Mouse (Mus musculus) intestine, embryonic 16.5 days (tissue): Measurements from ENCODE around the gene Csrp3. TPM values are rescaled to one million over a fixed set of nuclear protein-coding genes. Genes with fewer than 3 reads are reported as not detected.
A peak's percentile ranks its signal among the peaks of the same experiment; 100 is the strongest.

Experiments used
- ATAC-seq: fragments of 200-750 bp; cut with Nextera tagmentation; 2 replicates; pipeline ENCODE4 v1.8.0; 2017; ENCODE audit warnings: moderate TSS enrichment, moderate library complexity
- H3K27ac ChIP-seq: fragments of 300-500 bp; sonication (generic); 2 replicates; pipeline ENCODE4 v1.5.1; 2014; ENCODE audit warnings: mild to moderate bottlenecking, low read length
- H3K27me3 ChIP-seq: fragments of 300-500 bp; sonication (generic); replicated peaks from 2 replicates; pipeline ENCODE4 v1.6.1; 2014; ENCODE audit warnings: low read length, control low read depth, mixed read lengths; ENCODE audit not compliant: control insufficient read depth, insufficient read depth
- H3K36me3 ChIP-seq: fragments of 300-500 bp; sonication (generic); 2 replicates; pipeline ENCODE4 v1.6.1; 2014; ENCODE audit warnings: low read length, control low read depth; ENCODE audit not compliant: control insufficient read depth, insufficient read depth
- H3K4me1 ChIP-seq: fragments of 300-500 bp; sonication (generic); 2 replicates; pipeline ENCODE4 v1.6.1; 2014; ENCODE audit warnings: low read length, control low read depth, mixed read lengths; ENCODE audit not compliant: control insufficient read depth, insufficient read depth
- H3K4me2 ChIP-seq: fragments of 300-500 bp; sonication (generic); 2 replicates; pipeline ENCODE4 v1.6.1; 2014; ENCODE audit warnings: low read depth, low read length, control low read depth
- H3K4me3 ChIP-seq: fragments of 300-500 bp; sonication (generic); 2 replicates; pipeline ENCODE4 v1.5.1; 2014; ENCODE audit warnings: mild to moderate bottlenecking, low read length
- H3K9ac ChIP-seq: fragments of 300-500 bp; sonication (generic); 2 replicates; pipeline ENCODE4 v1.6.1; 2014; ENCODE audit warnings: low read depth, low read length
- H3K9me3 ChIP-seq: fragments of 300-500 bp; sonication (generic); 2 replicates; pipeline ENCODE4 v1.6.1; 2016; ENCODE audit warnings: low read length, control low read depth; ENCODE audit not compliant: control insufficient read depth
- WGBS: fragments of 180-500 bp; shearing (Covaris S2); extraction: QIAGEN DNeasy Blood & Tissue Kit; methylation state at CpG from one replicate; pipeline ENCODE4 v1.1.7; 2014; 5-methylcytosine and 5-hydroxymethylcytosine counted together
- polyA plus RNA-seq: library from polyadenylated mRNA; unstranded; fragments of >200 nt; fragmentation: Nextera tagmentation; extraction: Ambion mirVana; gene quantifications from 2 replicates; pipeline ENCODE4 v1.2.1, GENCODE M21; 2015

The Csrp3 gene
- polyA plus RNA-seq, 1 experiment from 2014 or later = 2.1 TPM

- ATAC-seq = peak; percentile 99
- Histone ChIP-seq H3K27ac (peak within 1 kb of the TSS; percentile 92), H3K27me3 (no peaks in the 10 kb centered on the region), H3K9me3 (no peaks in the 10 kb centered on the region), H3K4me3 (peak within 1 kb of the TSS; percentile 92), H3K4me1 (no peaks in the 10 kb centered on the region; the same call in 1 of the 2 replicates), H3K4me2 (peak within 1 kb of the TSS; percentile 81), H3K36me3 (no peaks in the 10 kb centered on the region), H3K9ac (peak within 1 kb of the TSS; percentile 88)
- under 1% methylated on average over 53 of the region's 57 CpGs for WGBS
These were observed 58.8 kb downstream of the Csrp3 start, which contains the start of gene Zdhhc13 for GRCm38 (mm10) chr7:48788851-48789572. Gene Zdhhc13, plus strand, starts transcription at chr7:48789003.

- no peaks in the 10 kb centered on the region; the same call in 1 of the 2 replicates for H3K4me1 ChIP-seq
- H3K9ac ChIP-seq = no peak overlapping the region
- no peaks in the 10 kb centered on the region for H3K36me3 ChIP-seq
- no peak overlapping the region; the same call in 1 of the 2 replicates for H3K27ac ChIP-seq
- no peaks in the 10 kb centered on the region for H3K9me3 ChIP-seq
- H3K4me2 ChIP-seq = peak overlapping the region; percentile 81
- ATAC-seq = peak; percentile 12; the same call in 1 of the 2 replicates
- 61% methylated on average over 3 of the region's 3 CpGs for WGBS
- no peaks in the 10 kb centered on the region for H3K27me3 ChIP-seq
- H3K4me3 ChIP-seq = peak overlapping the region; percentile 92
These were observed 59.5 kb downstream of the Csrp3 start for GRCm38 (mm10) chr7:48788348-48788747.

DNA sequence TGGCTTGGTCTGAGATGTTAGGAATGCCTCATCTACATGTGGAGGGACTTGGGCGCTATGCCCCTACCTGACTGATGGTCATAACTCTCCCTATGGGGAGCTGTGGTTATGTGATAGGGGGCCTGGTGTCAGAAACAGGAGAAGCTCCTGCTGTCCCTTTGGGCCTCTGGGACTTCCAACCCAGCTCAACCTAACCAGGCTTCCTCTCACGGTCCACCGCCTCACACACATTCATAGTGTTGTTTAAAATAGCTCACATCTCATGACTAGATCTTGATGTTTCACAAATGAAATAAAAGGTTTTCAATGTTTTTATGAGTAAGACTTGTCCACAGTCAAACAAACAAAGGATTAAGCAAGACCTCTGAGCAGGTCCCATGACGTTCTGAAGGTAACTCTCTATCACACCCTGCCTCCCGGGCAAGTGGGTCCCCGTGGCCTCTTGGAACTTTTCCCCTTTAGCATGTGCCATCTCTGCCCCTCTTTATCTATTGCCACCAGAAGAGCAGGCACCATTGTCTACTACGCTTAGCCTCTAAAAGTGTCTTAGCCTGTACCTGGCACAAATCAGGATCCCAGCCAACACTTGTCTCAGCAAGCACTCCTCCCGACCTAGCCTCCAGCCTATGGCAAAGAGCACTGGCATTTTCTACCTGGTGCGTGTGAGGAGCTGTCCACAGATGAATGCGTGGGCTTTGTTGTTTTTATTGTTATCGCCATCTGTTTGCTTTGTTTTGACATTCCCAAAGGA, 62.9 kb downstream of the Csrp3 start:
- Histone ChIP-seq H3K4me2 (no peak overlapping the region), H3K4me1 (no peaks in the 10 kb centered on the region; the same call in 1 of the 2 replicates), H3K9me3 (no peaks in the 10 kb centered on the region), H3K9ac (no peak overlapping the region), H3K4me3 (no peak overlapping the region), H3K27me3 (no peaks in the 10 kb centered on the region), H3K36me3 (no peaks in the 10 kb centered on the region), H3K27ac (no peak overlapping the region)
- no peak for ATAC-seq
- WGBS = 78% methylated on average over 11 of the region's 11 CpGs

DNA sequence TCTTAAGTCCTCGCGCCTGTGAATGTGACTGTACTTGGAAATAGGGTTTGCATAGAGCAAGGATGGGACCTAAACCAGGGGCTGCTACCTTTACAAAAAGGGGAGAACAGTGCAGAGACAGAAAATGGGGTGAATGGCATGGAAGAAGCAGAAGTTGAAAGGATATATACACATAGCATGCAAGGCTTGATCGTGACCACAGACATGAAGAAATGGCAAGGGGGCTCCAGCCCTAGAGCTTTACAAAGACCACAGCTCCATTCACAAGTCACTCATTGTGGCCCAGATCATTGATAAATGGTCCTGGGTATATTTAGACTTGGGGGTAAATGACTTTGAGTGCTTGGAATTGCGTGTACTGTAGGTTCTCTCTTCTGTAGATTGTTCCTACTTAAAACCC, 65.4 kb downstream of the Csrp3 start:
- Histone ChIP-seq H3K9ac (no peak overlapping the region), H3K4me2 (no peak overlapping the region), H3K4me1 (no peaks in the 10 kb centered on the region), H3K27ac (no peak overlapping the region), H3K36me3 (no peaks in the 10 kb centered on the region), H3K27me3 (no peaks in the 10 kb centered on the region), H3K9me3 (no peaks in the 10 kb centered on the region), H3K4me3 (no peak overlapping the region)
- 86% methylated on average over 4 of the region's 4 CpGs for WGBS
- ATAC-seq = no peak

Other genes starting within 250 kb of the Csrp3 start
- gene Mrgprb3, start 204.2 kb downstream of the Csrp3 start, polyA plus RNA-seq = not detected in 2 replicates
- gene Zdhhc13, start 59.0 kb downstream of the Csrp3 start, polyA plus RNA-seq = 41.1 and 42.5 TPM in 2 replicates
- gene E2f8, start 33.6 kb upstream of the Csrp3 start, polyA plus RNA-seq = 21.9 and 24.2 TPM in 2 replicates
- gene Nav2, start 60.7 kb upstream of the Csrp3 start, polyA plus RNA-seq = 14.4 and 15.3 TPM in 2 replicates